Mouse (Mus musculus) liver, adult 2 months (tissue): ENCODE results near the gene Lman1l.

ENCODE experiments used
- CTCF ChIP-seq: fragments of 200-500 bp; IDR thresholded peaks from 2 replicates; pipeline ENCODE4 v1.5.1; 2011; ENCODE audit warnings: low read depth, low read length, control low read depth
- POLR2A ChIP-seq: fragments of 200-500 bp; IDR thresholded peaks from 2 replicates; pipeline ENCODE4 v1.6.1; 2011; ENCODE audit warnings: low read length, control low read depth; ENCODE audit not compliant: insufficient read depth; ENCODE audit errors: extremely low read depth

GRCm38 (mm10) chr9:57639661-57640328 is 19.2 kb upstream of the Lman1l start:
- TF ChIP-seq CTCF (no peak), POLR2A (no peak)
